Comparison of ENCODE assay signal across 19 mouse cellular contexts in genomic region chr1:42496433-42496832, GRCm38 (mm10).
"Had no signal": no experiment of that assay in that cellular context is flagged by ENCODE, and none has a peak within 500 bp of the region (broad histone marks: within the 10 kb centered on the region; RNA-seq: fewer than 3 reads in every experiment).

No protein-coding gene starts in this region.

- ATAC-seq: lung, postnatal 0 days; midbrain, embryonic 15.5 days had no signal

- H3K27me3 ChIP-seq: liver, embryonic 15.5 days; midbrain, embryonic 12.5 days; midbrain, embryonic 15.5 days; neural tube, embryonic 12.5 days; neural tube, embryonic 15.5 days; stomach, embryonic 15.5 days had no signal

- H3K4me1 ChIP-seq: liver, embryonic 15.5 days; stomach, embryonic 15.5 days had no signal

- DNase-seq: kidney, adult 11 months; kidney, postnatal 25 days; layer of hippocampus, postnatal 36 days; lung, embryonic 14.5 days; right cerebral cortex, adult 18-20 months; right cerebral cortex, postnatal 14 days; right cerebral cortex, postnatal 4 days; spleen, adult 18-20 months; thymus, postnatal 25 days had no signal

- H3K36me3 ChIP-seq: liver, embryonic 15.5 days; midbrain, embryonic 12.5 days; midbrain, embryonic 15.5 days; neural tube, embryonic 12.5 days; neural tube, embryonic 15.5 days; stomach, embryonic 15.5 days had no signal

- H3K4me2 ChIP-seq: liver, embryonic 11.5 days; liver, embryonic 15.5 days; lung, embryonic 14.5 days; midbrain, embryonic 12.5 days; midbrain, embryonic 15.5 days; neural tube, embryonic 12.5 days; neural tube, embryonic 15.5 days; stomach, embryonic 15.5 days had no signal

- H3K27ac ChIP-seq: left cerebral cortex, adult 2 months; liver, embryonic 15.5 days; macrophage; midbrain, embryonic 12.5 days; midbrain, embryonic 15.5 days; neural tube, embryonic 12.5 days; neural tube, embryonic 15.5 days; stomach, embryonic 15.5 days had no signal

- H3K4me3 ChIP-seq: left cerebral cortex, adult 2 months; liver, embryonic 15.5 days; midbrain, embryonic 12.5 days; midbrain, embryonic 15.5 days; neural tube, embryonic 12.5 days; neural tube, embryonic 15.5 days; stomach, embryonic 15.5 days had no signal

- H3K9ac ChIP-seq: liver, embryonic 15.5 days; lung, embryonic 14.5 days; midbrain, embryonic 12.5 days; midbrain, embryonic 15.5 days; neural tube, embryonic 12.5 days; neural tube, embryonic 15.5 days; stomach, embryonic 15.5 days had no signal

- H3K9me3 ChIP-seq: liver, embryonic 15.5 days; midbrain, embryonic 12.5 days; midbrain, embryonic 15.5 days; neural tube, embryonic 12.5 days; neural tube, embryonic 15.5 days; stomach, embryonic 15.5 days had no signal
